Mouse (Mus musculus): Measurements from ENCODE around the gene Nrxn1.

DNA sequence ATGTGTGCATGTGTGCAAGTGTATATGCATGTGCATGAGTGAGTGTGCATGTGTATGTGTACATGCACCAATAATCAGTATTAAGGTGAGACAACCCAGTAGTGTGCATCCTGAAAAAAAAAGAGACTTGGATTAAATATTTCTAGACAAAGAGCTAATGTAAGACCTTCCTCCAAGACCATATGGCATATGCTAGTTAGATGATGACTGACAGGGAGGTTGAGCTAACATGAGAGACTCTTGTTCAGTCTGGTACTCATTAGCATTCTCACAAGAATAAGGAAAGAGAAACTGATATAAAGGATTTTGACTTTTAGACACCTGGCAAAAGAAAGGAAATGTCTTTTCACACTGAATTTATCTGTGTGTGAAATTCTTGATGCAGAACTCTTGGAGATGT, 408.7 kb downstream of the Nrxn1 start:
- no peak for TF ChIP-seq CTCF (IDR thresholded peaks at IDR 0.05; ENCODE audit: insufficient read depth, low read depth, low read length)
- TF ChIP-seq POLR2A (IDR thresholded peaks at IDR 0.05; ENCODE audit: insufficient read depth, low read depth, low read length), result no peak
